Mouse (Mus musculus): ENCODE measurements at regions not wholly inside any gene's neighbourhood (a gene's known extent, or its start where the extent isn't known, plus 50 kb on each side); places are given as distances from the start of the nearest gene placed in this dataset.

GRCm38 (mm10) chr17:49281344-49281743 is 146.8 kb upstream of the Mocs1 start:
- no peak overlapping the region for H3K4me2 ChIP-seq (ENCODE audit: low read depth, low read length)
- H3K36me3 ChIP-seq (ENCODE audit: control insufficient read depth, insufficient read depth, low read length): no peaks in the 10 kb centered on the region
- no peaks in the 10 kb centered on the region for H3K9me3 ChIP-seq (replicated peaks; ENCODE audit: control insufficient read depth, low read length)
- no peak for ATAC-seq (ENCODE audit: insufficient read depth, low FRiP score)
- H3K4me3 ChIP-seq (replicated peaks; ENCODE audit: low read length): no peak overlapping the region
- no peaks in the 10 kb centered on the region for H3K4me1 ChIP-seq (ENCODE audit: control insufficient read depth, insufficient read depth, low read length)
- no peaks in the 10 kb centered on the region for H3K27me3 ChIP-seq (ENCODE audit: control insufficient read depth, insufficient read depth, low read length)
- 77% methylated on average over 13 of the region's 13 CpGs for WGBS
- H3K9ac ChIP-seq (ENCODE audit: low read length): no peak overlapping the region
- H3K27ac ChIP-seq (ENCODE audit: low read length): no peak overlapping the region

GRCm38 (mm10) chr17:49282498-49282897 is 145.7 kb upstream of the Mocs1 start:
- no peaks in the 10 kb centered on the region for H3K36me3 ChIP-seq (ENCODE audit: control insufficient read depth, insufficient read depth, low read length)
- H3K27me3 ChIP-seq (ENCODE audit: control insufficient read depth, insufficient read depth, low read length): no peaks in the 10 kb centered on the region
- no peak overlapping the region for H3K4me3 ChIP-seq (replicated peaks; ENCODE audit: low read length)
- WGBS: 84% methylated on average over 10 of the region's 10 CpGs
- no peak overlapping the region for H3K27ac ChIP-seq (ENCODE audit: low read length)
- H3K9ac ChIP-seq (ENCODE audit: low read length): no peak overlapping the region
- no peaks in the 10 kb centered on the region for H3K9me3 ChIP-seq (replicated peaks; ENCODE audit: control insufficient read depth, low read length)
- H3K4me2 ChIP-seq (ENCODE audit: low read depth, low read length): no peak overlapping the region
- ATAC-seq (ENCODE audit: insufficient read depth, low FRiP score): no peak
- H3K4me1 ChIP-seq (ENCODE audit: control insufficient read depth, insufficient read depth, low read length): no peaks in the 10 kb centered on the region

- Histone ChIP-seq H3K27me3 (ENCODE audit: control insufficient read depth, insufficient read depth, low read length) (no peaks in the 10 kb centered on the region), H3K9ac (ENCODE audit: low read length) (no peak overlapping the region), H3K36me3 (ENCODE audit: control insufficient read depth, insufficient read depth, low read length) (no peaks in the 10 kb centered on the region), H3K4me1 (ENCODE audit: control insufficient read depth, insufficient read depth, low read length) (no peaks in the 10 kb centered on the region), H3K27ac (ENCODE audit: low read length) (no peak overlapping the region), H3K4me3 (replicated peaks; ENCODE audit: low read length) (no peak overlapping the region), H3K4me2 (ENCODE audit: low read depth, low read length) (no peak overlapping the region), H3K9me3 (replicated peaks; ENCODE audit: control insufficient read depth, low read length) (no peaks in the 10 kb centered on the region)
- ATAC-seq (ENCODE audit: insufficient read depth, low FRiP score): no peak
- 92% methylated on average over 5 of the region's 5 CpGs for WGBS
These were observed 144.7 kb upstream of the Mocs1 start for GRCm38 (mm10) chr17:49283491-49283890.

- no peak for ATAC-seq (ENCODE audit: insufficient read depth, low FRiP score)
- Histone ChIP-seq H3K4me1 (ENCODE audit: control insufficient read depth, insufficient read depth, low read length) (no peaks in the 10 kb centered on the region), H3K9ac (ENCODE audit: low read length) (no peak overlapping the region), H3K4me3 (replicated peaks; ENCODE audit: low read length) (no peak overlapping the region), H3K27me3 (ENCODE audit: control insufficient read depth, insufficient read depth, low read length) (no peaks in the 10 kb centered on the region), H3K4me2 (ENCODE audit: low read depth, low read length) (no peak overlapping the region), H3K36me3 (ENCODE audit: control insufficient read depth, insufficient read depth, low read length) (no peaks in the 10 kb centered on the region), H3K27ac (ENCODE audit: low read length) (no peak overlapping the region), H3K9me3 (replicated peaks; ENCODE audit: control insufficient read depth, low read length) (no peaks in the 10 kb centered on the region)
- WGBS: 75% methylated on average over 3 of the region's 3 CpGs
These were observed 136.5 kb upstream of the Mocs1 start for GRCm38 (mm10) chr17:49291636-49292035.

- no peak overlapping the region for H3K4me2 ChIP-seq (ENCODE audit: low read depth, low read length)
- H3K9me3 ChIP-seq (replicated peaks; ENCODE audit: control insufficient read depth, low read length): no peaks in the 10 kb centered on the region
- H3K27me3 ChIP-seq (ENCODE audit: control insufficient read depth, insufficient read depth, low read length): no peaks in the 10 kb centered on the region
- 88% methylated on average over 3 of the region's 3 CpGs for WGBS
- no peaks in the 10 kb centered on the region for H3K4me1 ChIP-seq (ENCODE audit: control insufficient read depth, insufficient read depth, low read length)
- H3K9ac ChIP-seq (ENCODE audit: low read length): no peak overlapping the region
- H3K27ac ChIP-seq (ENCODE audit: low read length): no peak overlapping the region
- H3K4me3 ChIP-seq (replicated peaks; ENCODE audit: low read length): no peak overlapping the region
- H3K36me3 ChIP-seq (ENCODE audit: control insufficient read depth, insufficient read depth, low read length): no peaks in the 10 kb centered on the region
- ATAC-seq (ENCODE audit: insufficient read depth, low FRiP score): no peak
These were observed 123.7 kb upstream of the Mocs1 start for GRCm38 (mm10) chr17:49304461-49304860.

- H3K9me3 ChIP-seq (replicated peaks; ENCODE audit: control insufficient read depth, low read length): no peaks in the 10 kb centered on the region
- no peaks in the 10 kb centered on the region for H3K4me1 ChIP-seq (ENCODE audit: control insufficient read depth, insufficient read depth, low read length)
- ATAC-seq (ENCODE audit: insufficient read depth, low FRiP score): no peak
- WGBS: 84% methylated on average over 6 of the region's 6 CpGs
- H3K27me3 ChIP-seq (ENCODE audit: control insufficient read depth, insufficient read depth, low read length): no peaks in the 10 kb centered on the region
- no peaks in the 10 kb centered on the region for H3K36me3 ChIP-seq (ENCODE audit: control insufficient read depth, insufficient read depth, low read length)
- no peak overlapping the region for H3K4me2 ChIP-seq (ENCODE audit: low read depth, low read length)
- H3K4me3 ChIP-seq (replicated peaks; ENCODE audit: low read length): no peak overlapping the region
- no peak overlapping the region for H3K9ac ChIP-seq (ENCODE audit: low read length)
- H3K27ac ChIP-seq (ENCODE audit: low read length): no peak overlapping the region
These were observed 123.0 kb upstream of the Mocs1 start for GRCm38 (mm10) chr17:49305116-49305515.

GRCm38 (mm10) chr17:49309079-49309478 is 119.1 kb upstream of the Mocs1 start:
- 17% methylated on average over 5 of the region's 5 CpGs for WGBS
- no peak overlapping the region for H3K27ac ChIP-seq (ENCODE audit: low read length)

GRCm38 (mm10) chr17:49314196-49314595 is 114.0 kb upstream of the Mocs1 start:
- Histone ChIP-seq H3K36me3 (ENCODE audit: control insufficient read depth, insufficient read depth, low read length) (no peaks in the 10 kb centered on the region), H3K4me3 (replicated peaks; ENCODE audit: low read length) (no peak overlapping the region), H3K4me2 (ENCODE audit: low read depth, low read length) (no peak overlapping the region), H3K9ac (ENCODE audit: low read length) (no peak overlapping the region), H3K27me3 (ENCODE audit: control insufficient read depth, insufficient read depth, low read length) (no peaks in the 10 kb centered on the region), H3K27ac (ENCODE audit: low read length) (no peak overlapping the region), H3K9me3 (replicated peaks; ENCODE audit: control insufficient read depth, low read length) (no peaks in the 10 kb centered on the region), H3K4me1 (ENCODE audit: control insufficient read depth, insufficient read depth, low read length) (no peaks in the 10 kb centered on the region)
- ATAC-seq (ENCODE audit: insufficient read depth, low FRiP score): no peak
- WGBS: 81% methylated on average over 2 of the region's 2 CpGs

More at GRCm38 (mm10) chr17:49309079-49309478, 119.1 kb upstream of the Mocs1 start:
- Histone ChIP-seq H3K4me2 (ENCODE audit: low read depth, low read length) (peak overlapping the region; percentile 33), H3K9ac (ENCODE audit: low read length) (no peak overlapping the region), H3K4me1 (ENCODE audit: control insufficient read depth, insufficient read depth, low read length) (no peaks in the 10 kb centered on the region), H3K36me3 (ENCODE audit: control insufficient read depth, insufficient read depth, low read length) (no peaks in the 10 kb centered on the region), H3K4me3 (replicated peaks; ENCODE audit: low read length) (peak overlapping the region; percentile 20; the same call in 1 of the 2 replicates), H3K27me3 (ENCODE audit: control insufficient read depth, insufficient read depth, low read length) (no peaks in the 10 kb centered on the region), H3K9me3 (replicated peaks; ENCODE audit: control insufficient read depth, low read length) (no peaks in the 10 kb centered on the region)
- ATAC-seq (ENCODE audit: insufficient read depth, low FRiP score): peak; percentile 74

GRCm38 (mm10) chr17:49327524-49327923 is 100.6 kb upstream of the Mocs1 start:
- Histone ChIP-seq H3K4me1 (ENCODE audit: control insufficient read depth, insufficient read depth, low read length) (no peaks in the 10 kb centered on the region), H3K4me3 (replicated peaks; ENCODE audit: low read length) (no peak overlapping the region), H3K9me3 (replicated peaks; ENCODE audit: control insufficient read depth, low read length) (no peaks in the 10 kb centered on the region), H3K36me3 (ENCODE audit: control insufficient read depth, insufficient read depth, low read length) (no peaks in the 10 kb centered on the region), H3K27ac (ENCODE audit: low read length) (no peak overlapping the region), H3K9ac (ENCODE audit: low read length) (no peak overlapping the region), H3K4me2 (ENCODE audit: low read depth, low read length) (no peak overlapping the region), H3K27me3 (ENCODE audit: control insufficient read depth, insufficient read depth, low read length) (no peaks in the 10 kb centered on the region)
- no peak for ATAC-seq (ENCODE audit: insufficient read depth, low FRiP score)
- WGBS: 65% methylated on average over 4 of the region's 4 CpGs

- Histone ChIP-seq H3K4me1 (ENCODE audit: control insufficient read depth, insufficient read depth, low read length) (no peaks in the 10 kb centered on the region), H3K9ac (ENCODE audit: low read length) (no peak overlapping the region), H3K27me3 (ENCODE audit: control insufficient read depth, insufficient read depth, low read length) (no peaks in the 10 kb centered on the region), H3K9me3 (replicated peaks; ENCODE audit: control insufficient read depth, low read length) (no peaks in the 10 kb centered on the region), H3K27ac (ENCODE audit: low read length) (no peak overlapping the region), H3K4me2 (ENCODE audit: low read depth, low read length) (no peak overlapping the region), H3K4me3 (replicated peaks; ENCODE audit: low read length) (no peak overlapping the region), H3K36me3 (ENCODE audit: control insufficient read depth, insufficient read depth, low read length) (no peaks in the 10 kb centered on the region)
- ATAC-seq (ENCODE audit: insufficient read depth, low FRiP score): no peak
- WGBS: 57% methylated on average over 5 of the region's 5 CpGs
These were observed 92.8 kb upstream of the Mocs1 start for GRCm38 (mm10) chr17:49335318-49335717.

Data from stomach, embryonic 16.5 days (tissue).